In genomic region chr5:123880778-123881177, GRCm38 (mm10) we compare ENCODE assay signal across 25 mouse cellular contexts. TPM values are rescaled to one million over a fixed set of nuclear protein-coding genes. Genes with fewer than 3 reads are reported as not detected.
A peak's percentile ranks its signal among the peaks of the same experiment; 100 is the strongest.
DNase-seq lines count a peak whose midpoint lies in the region; ATAC-seq and TF ChIP-seq lines count a peak whose summit lies in the region.
"Had no signal": no experiment of that assay in that cellular context is flagged by ENCODE, and none has a peak within 500 bp of the region (broad histone marks: within the 10 kb centered on the region; RNA-seq: fewer than 3 reads in every experiment).

No protein-coding gene starts in this region.

- no peak for ATAC-seq in kidney, postnatal 0 days (replicated peaks; ENCODE audit: low FRiP score, low read depth)
- no peak for ATAC-seq in lung, postnatal 0 days
- no peak for ATAC-seq in stomach, embryonic 15.5 days (ENCODE audit: insufficient read depth, low FRiP score, low read depth)
- ATAC-seq: activated CD4-positive, CD25-positive, alpha-beta regulatory T cell, adult 4 months; forebrain, embryonic 13.5 days had no signal

- no peaks in the 10 kb centered on the region for H3K36me3 ChIP-seq in kidney, postnatal 0 days (ENCODE audit: insufficient read depth, low read length)
- no peaks in the 10 kb centered on the region for H3K36me3 ChIP-seq in lung, postnatal 0 days (ENCODE audit: insufficient read depth, low read length)
- no peaks in the 10 kb centered on the region for H3K36me3 ChIP-seq in ES-E14 (ENCODE audit: control insufficient read depth, insufficient read depth, low read length, poor library complexity, severe bottlenecking)
- H3K36me3 ChIP-seq in stomach, embryonic 15.5 days, result no peaks in the 10 kb centered on the region
- H3K36me3 ChIP-seq: heart, embryonic 12.5 days; limb, embryonic 13.5 days; liver, embryonic 15.5 days; midbrain, embryonic 12.5 days; neural tube, embryonic 12.5 days had no signal

- no peak overlapping the region for H3K4me2 ChIP-seq in kidney, postnatal 0 days (ENCODE audit: low read length)
- no peak overlapping the region for H3K4me2 ChIP-seq in lung, postnatal 0 days (replicated peaks; ENCODE audit: low read depth, low read length)
- peak overlapping the region; percentile 45; the same call in 1 of the 2 replicates for H3K4me2 ChIP-seq in stomach, embryonic 15.5 days
- H3K4me2 ChIP-seq: forebrain, embryonic 13.5 days; liver, embryonic 15.5 days; midbrain, embryonic 12.5 days; neural tube, embryonic 12.5 days had no signal

- no peak for TF ChIP-seq EP300 in lung, postnatal 0 days (IDR thresholded peaks at IDR 0.05)

- DNase-seq in kidney, postnatal 0 days (ENCODE audit: low spot score), result no peak
- no peak for DNase-seq in kidney, postnatal 36 days
- DNase-seq in lung, postnatal 0 days (ENCODE audit: low spot score), result no peak
- DNase-seq in lung, postnatal 10 days, result no peak
- peak; percentile 35 for DNase-seq in ES-E14 (ENCODE audit: low read depth, low spot score)
- DNase-seq in T-cell, adult 2 months (ENCODE audit: low spot score), result no peak
- DNase-seq: adrenal gland, postnatal 14 days; B cell, adult 2 months; cerebellum, adult 9-10 months; kidney, adult 2 months; kidney, postnatal 10 days; layer of hippocampus, postnatal 36 days; right cerebral cortex, postnatal 14 days; thymus, adult 2 months had no signal

- WGBS in kidney, postnatal 0 days, result 82% methylated on average over 14 of the region's 14 CpGs
- WGBS in lung, postnatal 0 days, result 86% methylated on average over 14 of the region's 14 CpGs
- WGBS in stomach, embryonic 15.5 days, result 83% methylated on average over 14 of the region's 14 CpGs

- peak; percentile 52 for TF ChIP-seq CTCF in kidney, postnatal 0 days (IDR thresholded peaks at IDR 0.05; ENCODE audit: low read depth)
- TF ChIP-seq CTCF in lung, postnatal 0 days (IDR thresholded peaks at IDR 0.05), result peak; percentile 26

- no peak overlapping the region for H3K9ac ChIP-seq in kidney, postnatal 0 days (ENCODE audit: low read depth, low read length)
- H3K9ac ChIP-seq in lung, postnatal 0 days (replicated peaks; ENCODE audit: low read depth), result no peak overlapping the region
- H3K9ac ChIP-seq in ES-E14 (ENCODE audit: insufficient read depth, low read depth, low read length, poor library complexity, severe bottlenecking), result no peak overlapping the region
- no peak overlapping the region for H3K9ac ChIP-seq in stomach, embryonic 15.5 days
- H3K9ac ChIP-seq: forebrain, embryonic 13.5 days; heart, embryonic 12.5 days; liver, embryonic 15.5 days; midbrain, embryonic 12.5 days; neural tube, embryonic 12.5 days had no signal

- no peaks in the 10 kb centered on the region for H3K9me3 ChIP-seq in kidney, postnatal 0 days (replicated peaks; ENCODE audit: low read length)
- H3K9me3 ChIP-seq in lung, postnatal 0 days (ENCODE audit: low read length), result no peaks in the 10 kb centered on the region
- no peaks in the 10 kb centered on the region for H3K9me3 ChIP-seq in ES-E14 (ENCODE audit: control insufficient read depth, insufficient read depth, low read depth, low read length)
- no peaks in the 10 kb centered on the region for H3K9me3 ChIP-seq in stomach, embryonic 15.5 days
- H3K9me3 ChIP-seq: forebrain, embryonic 13.5 days; heart, embryonic 12.5 days; limb, embryonic 13.5 days; liver, embryonic 15.5 days; midbrain, embryonic 12.5 days; neural tube, embryonic 12.5 days had no signal

- in situ Hi-C loops in ES-E14 (cut with MboI; ENCODE audit: low sequenced_read_pairs in 2 of 2, unreplicated experiment in 2 of 2), result no loop called here

- peaks cover 26% of the 10 kb centered on the region for H3K4me1 ChIP-seq in kidney, postnatal 0 days (replicated peaks; ENCODE audit: insufficient read depth, low read length)
- peaks cover 7% of the 10 kb centered on the region; the same call in 1 of the 2 replicates for H3K4me1 ChIP-seq in lung, postnatal 0 days (ENCODE audit: insufficient read depth, low read depth, low read length)
- peaks cover 0 to 9% of the 10 kb centered on the region in 2 experiments; a peak in 1 of 4 replicates for H3K4me1 ChIP-seq in ES-E14 (ENCODE audit: control insufficient read depth in 2 of 2, insufficient read depth in 2 of 2, low read length in 2 of 2, poor library complexity in 1 of 2)
- peaks cover 22% of the 10 kb centered on the region for H3K4me1 ChIP-seq in stomach, embryonic 15.5 days
- H3K4me1 ChIP-seq: forebrain, embryonic 13.5 days; midbrain, embryonic 12.5 days; neural tube, embryonic 12.5 days had no signal

- no peaks in the 10 kb centered on the region for H3K27me3 ChIP-seq in kidney, postnatal 0 days (ENCODE audit: insufficient read depth, low read length)
- no peaks in the 10 kb centered on the region for H3K27me3 ChIP-seq in lung, postnatal 0 days (replicated peaks; ENCODE audit: insufficient read depth, low read length)
- no peaks in the 10 kb centered on the region for H3K27me3 ChIP-seq in stomach, embryonic 15.5 days (replicated peaks)
- H3K27me3 ChIP-seq: CH12.LX; forebrain, embryonic 13.5 days; limb, embryonic 13.5 days; midbrain, embryonic 12.5 days; neural tube, embryonic 12.5 days had no signal

- no peak overlapping the region for H3K27ac ChIP-seq in kidney, postnatal 0 days
- H3K27ac ChIP-seq in lung, postnatal 0 days (ENCODE audit: low read length), result no peak overlapping the region
- H3K27ac ChIP-seq in ES-E14 (ENCODE audit: insufficient read depth, low read depth, low read length, poor library complexity, severe bottlenecking), result no peak overlapping the region
- H3K27ac ChIP-seq in stomach, embryonic 15.5 days, result peak overlapping the region; percentile 83
- H3K27ac ChIP-seq: forebrain, embryonic 13.5 days; limb, embryonic 13.5 days; liver, embryonic 15.5 days; midbrain, embryonic 12.5 days; neural tube, embryonic 12.5 days had no signal

- no peak overlapping the region for H3K4me3 ChIP-seq in kidney, postnatal 0 days (replicated peaks; ENCODE audit: low read depth, low read length)
- no peak overlapping the region for H3K4me3 ChIP-seq in lung, postnatal 0 days (ENCODE audit: low read depth, low read length)
- no peak overlapping the region for H3K4me3 ChIP-seq in ES-E14 (ENCODE audit: insufficient read depth in 1 of 2, low read depth in 1 of 2, low read length in 2 of 2, poor library complexity in 1 of 2, severe bottlenecking in 1 of 2)
- H3K4me3 ChIP-seq in stomach, embryonic 15.5 days (replicated peaks), result no peak overlapping the region
- H3K4me3 ChIP-seq: forebrain, embryonic 13.5 days; heart, embryonic 12.5 days; limb, embryonic 13.5 days; liver, embryonic 15.5 days; midbrain, embryonic 12.5 days; neural tube, embryonic 12.5 days had no signal

TF ChIP-seq in ES-E14, 5 proteins besides CTCF, POLR2A, EP300 and RAD21:
- TF ChIP-seq ZNF384 (IDR thresholded peaks at IDR 0.05; ENCODE audit: low read depth, low read length) (no peak), MAFK (IDR thresholded peaks at IDR 0.05; ENCODE audit: insufficient read depth, low read depth, low read length) (no peak), HCFC1 (IDR thresholded peaks at IDR 0.05; ENCODE audit: borderline replicate concordance, insufficient read depth, low read length) (no peak), CHD2 (IDR thresholded peaks at IDR 0.05; ENCODE audit: low read depth, low read length) (no peak), ZC3H11A (IDR thresholded peaks at IDR 0.05; ENCODE audit: borderline replicate concordance, low read depth, low read length) (no peak)

RNA-seq across cellular contexts. Expression of gene Hcar1, which starts 1.0 kb away (rescaled TPM):
- 3.3 and 3.6 TPM in 2 replicates for polyA plus RNA-seq in kidney, postnatal 0 days (2015; fragmentation: Nextera tagmentation; extraction: Ambion mirVana)
- polyA plus RNA-seq in lung, postnatal 0 days (2015; fragmentation: Nextera tagmentation; extraction: Ambion mirVana), result 0.53 and 0.55 TPM in 2 replicates
- not detected in 2 replicates for total RNA-seq in ES-E14 (2012; rRNA removed)
- polyA plus RNA-seq in stomach, embryonic 15.5 days (2015; fragmentation: Nextera tagmentation; extraction: Ambion mirVana), result 3.8 and 4.6 TPM in 2 replicates
- total RNA-seq: CH12.LX had no signal
- polyA plus RNA-seq: activated CD4-positive, CD25-positive, alpha-beta regulatory T cell, adult 4 months; neural tube, embryonic 12.5 days had no signal

RNA-seq across cellular contexts. Expression of gene Hcar2, which starts 15.5 kb away (rescaled TPM):
- 0.15 TPM in 1 of 2 replicates, not detected in the other for polyA plus RNA-seq in kidney, postnatal 0 days (2015; fragmentation: Nextera tagmentation; extraction: Ambion mirVana)
- 3.7 and 5.4 TPM in 2 replicates for polyA plus RNA-seq in lung, postnatal 0 days (2015; fragmentation: Nextera tagmentation; extraction: Ambion mirVana)
- not detected in 2 replicates for total RNA-seq in ES-E14 (2012; rRNA removed)
- polyA plus RNA-seq in stomach, embryonic 15.5 days (2015; fragmentation: Nextera tagmentation; extraction: Ambion mirVana), result 1.9 and 4.4 TPM in 2 replicates
- total RNA-seq: CH12.LX; left cerebral cortex, postnatal 25 days had no signal
- polyA plus RNA-seq: activated CD4-positive, CD25-positive, alpha-beta regulatory T cell, adult 4 months; forebrain, embryonic 13.5 days; heart, embryonic 12.5 days; hindbrain, embryonic 11.5 days; midbrain, embryonic 12.5 days; neural tube, embryonic 12.5 days had no signal

RNA-seq across cellular contexts. Expression of gene Denr, which starts 26.2 kb away (rescaled TPM):
- polyA plus RNA-seq in kidney, postnatal 0 days (2015; fragmentation: Nextera tagmentation; extraction: Ambion mirVana), result 128 and 133 TPM in 2 replicates
- 70.7 and 87.3 TPM in 2 replicates for polyA plus RNA-seq in lung, postnatal 0 days (2015; fragmentation: Nextera tagmentation; extraction: Ambion mirVana)
- total RNA-seq in ES-E14 (2012; rRNA removed), result 59.5 and 78.2 TPM in 2 replicates
- polyA plus RNA-seq in stomach, embryonic 15.5 days (2015; fragmentation: Nextera tagmentation; extraction: Ambion mirVana), result 127 and 129 TPM in 2 replicates

RNA-seq across cellular contexts. Expression of gene Gm43518, which starts 46.4 kb away (rescaled TPM):
- 1.0 and 1.6 TPM in 2 replicates for polyA plus RNA-seq in kidney, postnatal 0 days (2015; fragmentation: Nextera tagmentation; extraction: Ambion mirVana)
- polyA plus RNA-seq in lung, postnatal 0 days (2015; fragmentation: Nextera tagmentation; extraction: Ambion mirVana), result 0.24 and 1.2 TPM in 2 replicates
- total RNA-seq in ES-E14 (2012; rRNA removed), result 1.3 TPM in 1 of 2 replicates, not detected in the other
- polyA plus RNA-seq in stomach, embryonic 15.5 days (2015; fragmentation: Nextera tagmentation; extraction: Ambion mirVana), result 2.4 and 3.4 TPM in 2 replicates
- total RNA-seq: CH12.LX had no signal

RNA-seq across cellular contexts. Expression of gene Ccdc62, which starts 49.7 kb away (rescaled TPM):
- 6.4 and 7.1 TPM in 2 replicates for polyA plus RNA-seq in kidney, postnatal 0 days (2015; fragmentation: Nextera tagmentation; extraction: Ambion mirVana)
- polyA plus RNA-seq in lung, postnatal 0 days (2015; fragmentation: Nextera tagmentation; extraction: Ambion mirVana), result 5.9 and 6.3 TPM in 2 replicates
- 5.3 and 6.3 TPM in 2 replicates for total RNA-seq in ES-E14 (2012; rRNA removed)
- polyA plus RNA-seq in stomach, embryonic 15.5 days (2015; fragmentation: Nextera tagmentation; extraction: Ambion mirVana), result 5.6 and 7.0 TPM in 2 replicates
